Mouse (Mus musculus): ENCODE data around the gene Tspear.
"Not testable (repeated sequence)": the region's sequence is repeated elsewhere in the genome, so short reads cannot be mapped to it uniquely, and the experiment has no call there.

Tspear gene

GRCm38 (mm10) chr10:77685895-77686664 is at the start of gene Tspear:
Gene Tspear, plus strand, starts transcription at chr10:77686569.
- DNase-seq, result no peak

- DNase-seq, result no peak
Measured at GRCm38 (mm10) chr10:77638956-77639355, 47.4 kb upstream of the Tspear start.

DNA sequence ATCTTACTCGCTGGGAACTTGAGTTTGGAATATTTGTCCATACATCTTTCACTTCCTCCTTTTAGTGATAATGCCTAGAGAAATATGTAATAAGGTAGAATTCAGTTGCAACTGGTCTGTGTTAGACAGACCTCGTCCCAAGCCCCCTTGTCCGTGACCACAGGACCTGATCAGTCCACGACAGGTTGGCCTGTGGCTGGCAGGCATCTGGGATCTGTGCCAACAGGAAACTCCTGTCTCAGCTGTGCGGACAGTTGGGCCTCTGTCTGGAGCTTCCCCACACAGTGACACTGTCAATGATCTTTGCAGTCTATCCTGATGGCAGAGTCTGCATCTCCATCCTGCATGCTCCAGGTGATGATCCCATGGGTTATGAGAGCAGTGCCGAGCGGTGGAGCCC is 43.2 kb upstream of the Tspear start:
- no peak for DNase-seq

GRCm38 (mm10) chr10:77645571-77645970 is 40.8 kb upstream of the Tspear start:
- no peak for DNase-seq

- no peak for DNase-seq
Measured at GRCm38 (mm10) chr10:77647461-77647860, 38.9 kb upstream of the Tspear start.

GRCm38 (mm10) chr10:77647901-77648300 is 38.5 kb upstream of the Tspear start:
- no peak for DNase-seq

GRCm38 (mm10) chr10:77652046-77652445 is 34.3 kb upstream of the Tspear start:
- DNase-seq, result no peak

DNA sequence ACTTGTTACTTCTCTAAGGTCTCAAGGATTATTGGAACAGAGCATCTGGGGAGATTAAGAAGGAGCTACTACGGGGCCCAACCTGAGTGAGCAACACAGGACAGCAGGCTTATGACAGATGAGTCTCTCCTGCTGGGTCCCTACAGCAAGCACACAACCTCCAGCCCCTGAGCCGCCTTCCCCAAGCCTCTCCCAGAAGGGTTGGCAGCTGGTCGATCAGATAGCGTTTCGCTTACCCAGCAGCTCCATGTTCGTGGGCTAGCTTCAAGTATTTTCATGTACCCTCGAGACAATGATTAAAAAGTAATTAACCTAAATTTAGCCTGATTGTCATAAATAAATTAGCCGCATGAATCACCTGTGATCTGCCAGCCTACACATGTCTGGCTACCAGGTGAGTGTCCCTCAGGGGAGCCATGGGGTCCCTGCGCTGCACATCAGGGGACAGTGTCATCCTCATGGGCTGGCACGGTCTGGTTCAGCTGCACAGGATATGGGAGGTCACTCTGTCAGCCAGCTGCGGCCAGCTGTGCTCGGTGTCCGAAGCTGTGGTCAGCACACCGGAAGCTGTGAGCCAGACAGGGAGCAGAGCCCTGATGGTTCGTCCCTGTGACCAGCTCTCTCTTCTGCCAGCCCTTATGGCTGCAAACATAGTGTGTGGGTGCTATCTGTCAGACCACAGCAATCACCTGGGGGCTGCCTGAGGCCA is 27.9 kb upstream of the Tspear start:
- DNase-seq, result no peak

GRCm38 (mm10) chr10:77663949-77664665 is 22.3 kb upstream of the Tspear start:
- no peak for DNase-seq

DNA sequence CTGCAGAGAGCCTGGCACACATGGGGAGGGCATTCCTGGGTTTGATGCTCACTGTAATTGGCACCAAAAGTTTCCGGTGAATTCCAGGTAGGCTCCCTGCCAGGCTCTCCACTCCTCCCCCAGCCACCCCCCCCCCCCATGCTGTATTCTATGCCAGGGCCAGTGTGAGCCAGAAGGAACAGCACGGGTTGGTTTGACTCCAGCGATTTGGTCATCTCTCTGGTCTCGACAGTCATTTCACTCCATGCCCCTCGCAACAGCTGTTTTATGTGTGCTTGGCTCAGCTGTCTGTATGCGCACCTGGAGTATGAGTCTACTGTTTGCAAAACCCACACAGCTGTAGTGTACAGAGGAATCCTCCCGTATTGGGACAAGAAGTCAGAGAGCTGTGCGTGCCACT is 20.0 kb upstream of the Tspear start:
- DNase-seq, result no peak

DNA sequence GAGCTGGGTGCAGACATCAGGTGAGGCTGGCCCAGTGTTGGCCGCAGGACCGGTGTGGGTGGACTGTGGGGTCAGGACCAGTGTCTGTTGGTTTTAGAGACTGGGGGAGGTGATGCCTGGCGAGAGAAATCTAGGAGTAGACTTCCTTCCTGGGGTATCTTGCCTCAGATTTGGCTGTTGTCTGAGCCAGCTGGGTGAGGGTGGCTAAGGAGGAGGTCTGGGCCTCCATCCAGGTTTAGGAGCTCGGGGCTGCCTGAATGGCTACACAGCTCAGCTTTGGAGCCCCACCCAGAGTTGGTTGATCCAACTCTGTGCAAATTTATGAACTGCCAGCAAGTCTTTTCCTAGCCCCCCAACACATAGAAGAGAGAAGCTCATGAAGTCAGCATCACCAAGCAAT is 19.0 kb upstream of the Tspear start:
- DNase-seq, result no peak

- DNase-seq, result no peak
Measured at GRCm38 (mm10) chr10:77670710-77671109, 15.7 kb upstream of the Tspear start.

- DNase-seq, result no peak
Measured at GRCm38 (mm10) chr10:77671519-77671918, 14.8 kb upstream of the Tspear start.

DNA sequence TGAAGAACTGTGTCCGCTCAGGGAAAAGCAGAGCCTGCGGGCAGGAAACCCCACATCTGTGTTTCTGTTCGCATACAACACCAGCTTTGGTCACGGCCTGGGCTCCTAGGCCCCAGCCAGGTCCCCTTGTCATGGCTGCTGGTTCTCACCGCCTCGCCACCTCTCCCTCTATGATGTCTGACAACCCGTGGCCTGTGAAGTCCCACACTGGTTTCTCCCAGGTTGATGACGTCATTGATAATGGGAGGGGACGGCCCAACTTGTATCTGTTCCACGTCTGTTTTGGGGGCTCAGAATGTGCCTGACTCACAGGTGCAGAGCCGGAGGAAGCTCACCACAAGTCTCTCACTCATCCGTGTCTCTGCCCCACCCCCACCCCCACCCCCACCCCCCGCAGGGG is 12.6 kb upstream of the Tspear start:
- no peak for DNase-seq

DNA sequence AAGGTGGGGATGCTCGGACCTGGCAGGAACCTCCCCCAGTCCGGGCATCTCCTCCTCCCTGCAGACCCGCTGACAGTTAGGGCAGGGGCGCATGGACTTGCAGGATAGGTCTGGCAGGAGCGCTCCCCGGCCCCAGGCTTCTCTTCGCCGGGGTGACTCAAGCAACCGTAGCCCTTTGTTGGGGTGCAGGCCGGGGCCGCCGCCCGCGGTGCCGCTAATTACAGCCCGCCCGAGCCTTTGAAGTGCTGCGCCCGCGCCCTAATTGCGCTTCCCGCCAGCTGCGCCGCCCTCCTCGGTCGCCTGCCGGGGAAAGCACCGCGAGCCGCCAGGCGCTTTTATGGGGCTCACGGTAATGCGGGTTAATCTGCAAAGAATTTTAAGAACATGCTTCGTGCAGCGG is 8.8 kb upstream of the Tspear start:
- DNase-seq, result no peak

DNA sequence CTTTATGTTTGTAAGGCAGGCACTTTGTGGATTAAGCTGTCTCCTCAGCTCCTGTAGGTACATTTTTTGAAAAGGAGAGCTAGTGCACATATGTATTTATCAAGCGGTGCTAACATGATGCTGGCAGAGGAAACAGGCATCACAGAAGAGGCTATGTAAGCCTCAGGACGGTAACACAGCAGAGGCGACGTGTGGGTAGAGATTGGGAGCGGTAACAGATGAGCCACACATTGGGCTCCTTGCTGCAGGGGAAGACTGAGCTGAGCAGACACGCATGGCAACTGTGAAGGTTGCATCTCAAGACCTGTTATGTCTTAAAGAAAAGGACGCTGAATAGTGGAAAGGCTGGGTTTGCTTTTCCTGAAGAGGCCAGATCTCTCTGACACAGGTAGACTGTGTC is 3.4 kb upstream of the Tspear start:
- no peak for DNase-seq

- no peak for DNase-seq
Measured at GRCm38 (mm10) chr10:77684181-77684580, 2.2 kb upstream of the Tspear start.

GRCm38 (mm10) chr10:77687021-77687420 is 652 bp downstream of the Tspear start:
- no peak for DNase-seq

DNA sequence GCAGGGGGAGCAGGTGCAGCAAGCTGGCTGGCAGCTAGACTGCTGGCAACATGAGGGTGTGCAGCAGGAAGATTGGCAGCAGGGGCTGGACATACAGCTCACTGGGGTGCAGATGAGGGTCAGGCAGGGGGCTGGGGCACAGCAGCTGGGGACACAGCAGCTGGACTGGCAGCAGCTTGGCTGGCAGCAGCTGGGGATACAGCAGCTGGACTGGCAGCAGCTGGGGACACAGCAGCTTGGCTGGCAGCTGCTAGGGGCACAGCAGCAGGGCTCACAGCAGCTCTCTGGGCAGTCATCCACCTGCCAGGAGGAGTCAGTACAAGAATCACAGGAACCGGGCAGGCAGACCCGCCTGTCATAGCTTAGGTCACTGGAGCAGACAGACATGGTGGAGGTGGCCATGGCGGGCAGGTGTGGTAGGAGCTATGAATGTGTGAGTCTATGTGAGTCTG is 4.0 kb downstream of the Tspear start, which contains the start of gene Gm19402:
Gene Gm19402 (minus strand): TSS at position 402 of the 452 bp plus-strand sequence.
- DNase-seq, result not testable (repeated sequence)

DNA sequence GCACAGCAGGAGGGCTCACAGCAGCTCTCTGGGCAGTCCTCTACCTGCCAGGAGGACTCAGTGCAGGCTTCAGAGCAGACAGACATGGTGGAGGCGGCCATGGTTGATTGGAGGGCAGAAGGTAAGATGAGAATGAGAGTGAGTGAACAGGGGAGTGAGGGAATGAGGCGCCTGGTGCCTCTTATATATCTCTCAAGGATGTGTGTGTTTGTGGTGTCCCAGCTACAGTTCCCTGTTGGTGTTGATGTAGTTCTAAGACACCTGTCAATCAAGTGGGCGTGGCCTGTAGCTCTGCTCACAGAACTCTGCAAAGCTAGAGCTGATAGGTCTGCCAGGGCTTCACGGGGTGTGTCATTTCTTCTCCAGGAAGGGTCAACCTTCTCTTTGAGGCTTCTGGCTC is 10.8 kb downstream of the Tspear start, which contains the start of gene Gm9508:
Gene Gm9508 (minus strand): TSS at position 101 of the 400 bp plus-strand sequence.
- DNase-seq, result no peak

- DNase-seq, result no peak
Measured at GRCm38 (mm10) chr10:77706326-77706725, 20.0 kb downstream of the Tspear start, which contains the start of gene Gm10272. Gene Gm10272, plus strand, starts transcription at chr10:77706626.

DNA sequence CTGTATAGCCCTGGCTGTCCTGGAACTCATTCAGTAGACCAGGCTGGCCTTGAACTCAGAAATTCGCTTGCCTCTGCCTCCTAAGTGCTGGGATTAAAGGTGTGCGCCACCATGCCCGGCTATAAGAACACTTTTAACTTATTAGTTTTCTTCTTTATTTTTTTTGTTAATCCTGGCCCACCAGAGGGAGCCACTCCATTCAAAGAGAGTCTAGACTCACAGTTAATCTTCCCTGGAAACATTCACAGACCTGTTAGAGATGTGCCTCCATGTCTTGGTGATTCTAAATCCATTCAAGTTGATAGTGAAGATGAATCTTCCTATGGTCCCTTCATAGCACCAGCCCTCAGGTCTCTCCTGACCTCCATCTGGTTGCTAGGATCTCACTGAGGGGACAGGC is 23.5 kb downstream of the Tspear start:
- no peak for DNase-seq

DNA sequence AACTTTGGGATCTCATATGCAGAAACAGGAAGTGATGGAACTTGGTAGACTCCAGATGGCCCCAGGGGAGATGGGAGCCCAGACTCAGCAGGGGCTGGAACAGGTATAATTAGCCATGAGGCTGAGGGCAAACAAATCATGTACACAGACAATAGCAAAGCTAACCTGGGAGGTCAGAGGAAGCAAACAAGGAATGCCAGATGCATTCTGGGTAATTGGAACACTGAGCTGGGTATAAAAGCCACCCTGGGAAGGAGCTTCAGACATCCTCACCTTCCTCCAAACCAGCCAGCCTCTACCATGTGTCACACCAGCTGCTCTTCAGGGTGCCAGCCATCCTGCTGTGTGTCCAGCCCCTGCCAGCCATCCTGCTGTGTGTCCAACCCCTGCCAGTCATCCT is 24.8 kb downstream of the Tspear start, which contains the start of gene Gm10024:
Gene Gm10024 (plus strand): TSS at position 301 of the 400 bp plus-strand sequence.
- not testable (repeated sequence) for DNase-seq

Measured in cerebellum, adult 11-12 months (tissue).